Mouse (Mus musculus): Measurements from ENCODE around the gene Tmbim1. TPM values are rescaled to one million over a fixed set of nuclear protein-coding genes. Genes with fewer than 3 reads are reported as not detected.

Gene Tmbim1
- polyA plus RNA-seq, 1 experiment from 2014 or later = 22.9 TPM

- WGBS = 72% methylated on average over 4 of the region's 4 CpGs
- H3K36me3 ChIP-seq (ENCODE audit: control insufficient read depth, insufficient read depth, low read length) = peaks cover 42% of the 10 kb centered on the region
Observed at GRCm38 (mm10) chr1:74256782-74257181, 48.6 kb downstream of the Tmbim1 start.

GRCm38 (mm10) chr1:74255704-74256345 is 49.6 kb downstream of the Tmbim1 start:
- no peaks in the 10 kb centered on the region for H3K9me3 ChIP-seq (ENCODE audit: control insufficient read depth, low read length)
- H3K4me3 ChIP-seq (ENCODE audit: low read depth, low read length) = no peak overlapping the region
- H3K4me1 ChIP-seq (replicated peaks; ENCODE audit: control insufficient read depth, insufficient read depth, low read length) = no peaks in the 10 kb centered on the region
- no peak overlapping the region for H3K27ac ChIP-seq (ENCODE audit: low read depth, low read length)
- WGBS = 94% methylated on average over 8 of the region's 8 CpGs
- ATAC-seq (replicated peaks; ENCODE audit: low FRiP score) (no peak), DNase-seq (ENCODE audit: low spot score) (no peak)
- H3K27me3 ChIP-seq (replicated peaks; ENCODE audit: control insufficient read depth, insufficient read depth, low read length) = no peaks in the 10 kb centered on the region
- H3K36me3 ChIP-seq (ENCODE audit: control insufficient read depth, insufficient read depth, low read length) = peaks cover 50% of the 10 kb centered on the region
- H3K4me2 ChIP-seq = no peak overlapping the region
- H3K9ac ChIP-seq (ENCODE audit: low read depth, low read length) = no peak overlapping the region

More at GRCm38 (mm10) chr1:74256782-74257181, 48.6 kb downstream of the Tmbim1 start:
- Histone ChIP-seq H3K27ac (ENCODE audit: low read depth, low read length) (no peak overlapping the region), H3K9ac (ENCODE audit: low read depth, low read length) (no peak overlapping the region), H3K27me3 (replicated peaks; ENCODE audit: control insufficient read depth, insufficient read depth, low read length) (no peaks in the 10 kb centered on the region), H3K4me1 (replicated peaks; ENCODE audit: control insufficient read depth, insufficient read depth, low read length) (no peaks in the 10 kb centered on the region), H3K9me3 (ENCODE audit: control insufficient read depth, low read length) (no peaks in the 10 kb centered on the region), H3K4me2 (no peak overlapping the region), H3K4me3 (ENCODE audit: low read depth, low read length) (no peak overlapping the region)
- ATAC-seq (replicated peaks; ENCODE audit: low FRiP score) (no peak), DNase-seq (ENCODE audit: low spot score) (no peak)

GRCm38 (mm10) chr1:74250096-74250495 is 55.3 kb downstream of the Tmbim1 start:
- Histone ChIP-seq H3K9me3 (ENCODE audit: control insufficient read depth, low read length) (no peaks in the 10 kb centered on the region), H3K27ac (ENCODE audit: low read depth, low read length) (no peak overlapping the region), H3K27me3 (replicated peaks; ENCODE audit: control insufficient read depth, insufficient read depth, low read length) (no peaks in the 10 kb centered on the region), H3K36me3 (ENCODE audit: control insufficient read depth, insufficient read depth, low read length) (peaks cover 31% of the 10 kb centered on the region), H3K9ac (ENCODE audit: low read depth, low read length) (no peak overlapping the region), H3K4me3 (ENCODE audit: low read depth, low read length) (no peak overlapping the region), H3K4me2 (no peak overlapping the region), H3K4me1 (replicated peaks; ENCODE audit: control insufficient read depth, insufficient read depth, low read length) (peaks cover 14% of the 10 kb centered on the region)
- no peak for ATAC-seq (replicated peaks; ENCODE audit: low FRiP score)
- 87% methylated on average over 4 of the region's 4 CpGs for WGBS
- no peak for DNase-seq (ENCODE audit: low spot score)

GRCm38 (mm10) chr1:74249331-74249980 is 56.0 kb downstream of the Tmbim1 start:
- Histone ChIP-seq H3K4me2 (peak overlapping the region; percentile 37), H3K9ac (ENCODE audit: low read depth, low read length) (no peak overlapping the region), H3K4me1 (replicated peaks; ENCODE audit: control insufficient read depth, insufficient read depth, low read length) (peaks cover 14% of the 10 kb centered on the region), H3K27me3 (replicated peaks; ENCODE audit: control insufficient read depth, insufficient read depth, low read length) (no peaks in the 10 kb centered on the region), H3K9me3 (ENCODE audit: control insufficient read depth, low read length) (no peaks in the 10 kb centered on the region), H3K27ac (ENCODE audit: low read depth, low read length) (peak overlapping the region; percentile 81), H3K36me3 (ENCODE audit: control insufficient read depth, insufficient read depth, low read length) (peaks cover 28% of the 10 kb centered on the region), H3K4me3 (ENCODE audit: low read depth, low read length) (no peak overlapping the region)
- no peak for ATAC-seq (replicated peaks; ENCODE audit: low FRiP score)
- WGBS = 61% methylated on average over 5 of the region's 5 CpGs
- DNase-seq (ENCODE audit: low spot score) = no peak

- Histone ChIP-seq H3K9ac (ENCODE audit: low read depth, low read length) (no peak overlapping the region), H3K4me2 (peak overlapping the region; percentile 37), H3K27me3 (replicated peaks; ENCODE audit: control insufficient read depth, insufficient read depth, low read length) (no peaks in the 10 kb centered on the region), H3K4me3 (ENCODE audit: low read depth, low read length) (no peak overlapping the region), H3K4me1 (replicated peaks; ENCODE audit: control insufficient read depth, insufficient read depth, low read length) (peaks cover 18% of the 10 kb centered on the region), H3K9me3 (ENCODE audit: control insufficient read depth, low read length) (no peaks in the 10 kb centered on the region), H3K36me3 (ENCODE audit: control insufficient read depth, insufficient read depth, low read length) (peaks cover 28% of the 10 kb centered on the region), H3K27ac (ENCODE audit: low read depth, low read length) (peak overlapping the region; percentile 81)
- ATAC-seq (replicated peaks; ENCODE audit: low FRiP score) (no peak), DNase-seq (ENCODE audit: low spot score) (no peak)
- 24% methylated on average over 1 of the region's 1 CpGs for WGBS
Observed at GRCm38 (mm10) chr1:74248799-74249198, 56.6 kb downstream of the Tmbim1 start.

- Histone ChIP-seq H3K4me3 (ENCODE audit: low read depth, low read length) (no peak overlapping the region), H3K36me3 (ENCODE audit: control insufficient read depth, insufficient read depth, low read length) (peaks cover 12% of the 10 kb centered on the region; the same call in 1 of the 2 replicates), H3K4me2 (no peak overlapping the region), H3K9me3 (ENCODE audit: control insufficient read depth, low read length) (no peaks in the 10 kb centered on the region), H3K27ac (ENCODE audit: low read depth, low read length) (no peak overlapping the region), H3K9ac (ENCODE audit: low read depth, low read length) (no peak overlapping the region), H3K4me1 (replicated peaks; ENCODE audit: control insufficient read depth, insufficient read depth, low read length) (peaks cover 26% of the 10 kb centered on the region), H3K27me3 (replicated peaks; ENCODE audit: control insufficient read depth, insufficient read depth, low read length) (no peaks in the 10 kb centered on the region)
- no peak for DNase-seq (ENCODE audit: low spot score)
- 83% methylated on average over 2 of the region's 2 CpGs for WGBS
- no peak for ATAC-seq (replicated peaks; ENCODE audit: low FRiP score)
Observed at GRCm38 (mm10) chr1:74245525-74245924, 59.9 kb downstream of the Tmbim1 start.

GRCm38 (mm10) chr1:74240832-74241231 is 64.6 kb downstream of the Tmbim1 start:
- Histone ChIP-seq H3K4me1 (replicated peaks; ENCODE audit: control insufficient read depth, insufficient read depth, low read length) (peaks cover 42% of the 10 kb centered on the region), H3K9ac (ENCODE audit: low read depth, low read length) (no peak overlapping the region; the same call in 1 of the 2 replicates), H3K9me3 (ENCODE audit: control insufficient read depth, low read length) (no peaks in the 10 kb centered on the region), H3K27ac (ENCODE audit: low read depth, low read length) (no peak overlapping the region; the same call in 1 of the 2 replicates), H3K27me3 (replicated peaks; ENCODE audit: control insufficient read depth, insufficient read depth, low read length) (no peaks in the 10 kb centered on the region), H3K4me2 (peak overlapping the region; percentile 96), H3K4me3 (ENCODE audit: low read depth, low read length) (0 out of 2 replicates have a peak overlapping the region, but pooled peaks have one; percentile 14), H3K36me3 (ENCODE audit: control insufficient read depth, insufficient read depth, low read length) (no peaks in the 10 kb centered on the region)
- 70% methylated on average over 4 of the region's 4 CpGs for WGBS
- ATAC-seq (replicated peaks; ENCODE audit: low FRiP score) (no peak), DNase-seq (ENCODE audit: low spot score) (no peak)

- Histone ChIP-seq H3K36me3 (ENCODE audit: control insufficient read depth, insufficient read depth, low read length) (no peaks in the 10 kb centered on the region), H3K4me2 (peak overlapping the region; percentile 96), H3K4me3 (ENCODE audit: low read depth, low read length) (0 out of 2 replicates have a peak overlapping the region, but pooled peaks have one; percentile 14), H3K4me1 (replicated peaks; ENCODE audit: control insufficient read depth, insufficient read depth, low read length) (peaks cover 42% of the 10 kb centered on the region), H3K27ac (ENCODE audit: low read depth, low read length) (peak overlapping the region; percentile 63), H3K27me3 (replicated peaks; ENCODE audit: control insufficient read depth, insufficient read depth, low read length) (no peaks in the 10 kb centered on the region), H3K9me3 (ENCODE audit: control insufficient read depth, low read length) (no peaks in the 10 kb centered on the region), H3K9ac (ENCODE audit: low read depth, low read length) (peak overlapping the region; percentile 22; the same call in 1 of the 2 replicates)
- WGBS = 53% methylated on average over 6 of the region's 6 CpGs
- DNase-seq (ENCODE audit: low spot score) (no peak), ATAC-seq (replicated peaks; ENCODE audit: low FRiP score) (no peak)
Observed at GRCm38 (mm10) chr1:74240311-74240710, 65.1 kb downstream of the Tmbim1 start.
